Mouse (Mus musculus) forebrain, embryonic 13.5 days (tissue): ENCODE measurements around the gene Zfp982. TPM values are rescaled to one million over a fixed set of nuclear protein-coding genes. Genes with fewer than 3 reads are reported as not detected.
"Not testable (repeated sequence)": the region's sequence is repeated elsewhere in the genome, so short reads cannot be mapped to it uniquely, and the experiment has no call there.

Experiments
- ATAC-seq: fragments of 200-750 bp; cut with Nextera tagmentation; 2 replicates; pipeline ENCODE4 v1.8.0; 2017
- H3K27ac ChIP-seq: fragments of 300-500 bp; sonication (generic); 2 replicates; pipeline ENCODE4 v1.5.1; 2015; ENCODE audit warnings: inconsistent platforms, mild to moderate bottlenecking, moderate library complexity
- H3K27me3 ChIP-seq: fragments of 300-500 bp; sonication (generic); 2 replicates; pipeline ENCODE4 v1.6.1; 2015; ENCODE audit warnings: mild to moderate bottlenecking, inconsistent platforms
- H3K36me3 ChIP-seq: fragments of 300-500 bp; sonication (generic); 2 replicates; pipeline ENCODE4 v1.6.1; 2015; ENCODE audit warnings: mild to moderate bottlenecking, inconsistent platforms; ENCODE audit not compliant: poor library complexity, severe bottlenecking
- H3K4me1 ChIP-seq: fragments of 300-500 bp; sonication (generic); 2 replicates; pipeline ENCODE4 v1.6.1; 2015; ENCODE audit warnings: inconsistent platforms
- H3K4me2 ChIP-seq: fragments of 300-500 bp; sonication (generic); 2 replicates; pipeline ENCODE4 v1.6.1; 2015; ENCODE audit warnings: inconsistent platforms, mild to moderate bottlenecking, moderate library complexity
- H3K4me3 ChIP-seq: fragments of 300-500 bp; sonication (generic); 2 replicates; pipeline ENCODE4 v1.5.1; 2015; ENCODE audit warnings: mild to moderate bottlenecking, inconsistent platforms
- H3K9ac ChIP-seq: fragments of 300-500 bp; sonication (generic); 2 replicates; pipeline ENCODE4 v1.6.1; 2015; ENCODE audit warnings: mild to moderate bottlenecking, inconsistent platforms
- H3K9me3 ChIP-seq: fragments of 300-500 bp; sonication (generic); replicated peaks from 2 replicates; pipeline ENCODE4 v1.6.1; 2016; ENCODE audit warnings: inconsistent platforms
- WGBS: fragments of 180-500 bp; shearing (Covaris S2); methylation state at CpG from one replicate; pipeline ENCODE4 v1.1.7; 2015; 5-methylcytosine and 5-hydroxymethylcytosine counted together
- polyA plus RNA-seq: library from polyadenylated mRNA; unstranded; fragments of >200 nt; fragmentation: Nextera tagmentation; extraction: Ambion mirVana; gene quantifications from 2 replicates; pipeline ENCODE4 v1.2.1, GENCODE M21; 2015

Gene Zfp982
- polyA plus RNA-seq = 1.5 and 2.8 TPM in 2 replicates

- H3K9ac ChIP-seq = not testable (repeated sequence)
- WGBS = 90% methylated on average over 7 of the region's 7 CpGs
- H3K9me3 ChIP-seq = peaks cover 56% of the 10 kb centered on the region
Measured at GRCm38 (mm10) chr4:147492117-147492516, at the start of gene Zfp982. Gene Zfp982, plus strand, starts transcription at chr4:147492417.

DNA sequence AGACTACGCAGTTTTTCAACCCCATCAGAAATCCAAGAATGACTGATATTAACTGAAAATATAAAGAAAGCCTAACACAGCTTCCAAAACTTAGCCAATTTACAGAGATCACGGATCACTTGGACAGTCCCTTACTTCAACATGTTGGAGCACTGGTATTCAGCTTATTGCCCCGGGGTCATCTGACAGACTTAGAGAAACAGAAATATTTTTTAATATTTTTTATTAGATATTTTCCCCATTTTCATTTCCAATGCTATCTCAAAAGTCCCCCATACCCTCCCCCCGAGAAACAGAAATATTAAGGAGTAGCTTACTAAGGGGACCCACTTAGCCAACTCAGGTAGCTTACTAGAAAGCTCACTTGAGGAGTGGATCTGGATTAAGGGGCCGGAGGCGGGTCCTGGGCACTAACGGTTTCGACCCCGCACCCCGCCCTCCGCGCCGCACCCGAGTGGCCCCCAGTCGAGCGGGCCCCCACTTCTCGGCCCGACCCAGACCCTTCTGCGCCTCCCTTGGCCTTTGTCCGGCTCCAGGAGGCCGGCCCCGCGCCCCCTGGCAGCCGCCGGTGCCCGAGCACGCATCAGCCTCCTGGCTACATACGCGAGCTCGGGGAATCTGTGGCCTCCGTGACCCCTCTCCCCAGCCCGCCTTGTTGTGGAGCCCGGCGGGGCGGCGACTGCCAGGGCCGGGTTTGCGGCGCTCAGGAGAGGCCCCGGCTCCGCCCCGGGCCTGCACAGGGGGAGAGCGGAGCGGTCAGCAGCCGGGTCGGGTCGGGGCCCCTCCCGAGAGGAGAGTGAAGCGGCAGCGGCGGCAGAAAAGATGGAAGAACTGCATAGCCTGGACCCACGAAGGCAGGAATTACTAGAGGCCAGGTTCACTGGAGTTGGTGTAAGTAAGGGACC, 49.3 kb upstream of the Zfp982 start:
- 9% methylated on average over 50 of the region's 52 CpGs for WGBS
- Histone ChIP-seq H3K4me2 (peak overlapping the region; percentile 84), H3K4me3 (peak overlapping the region; percentile 50), H3K9ac (peak overlapping the region; percentile 75)
- H3K36me3 ChIP-seq, H3K27ac ChIP-seq, H3K4me1 ChIP-seq, H3K27me3 ChIP-seq, H3K9me3 ChIP-seq: not testable (repeated sequence)
- peak; percentile 96 for ATAC-seq

More at GRCm38 (mm10) chr4:147492117-147492516, at the start of gene Zfp982:
- H3K36me3 ChIP-seq, H3K4me2 ChIP-seq, H3K4me3 ChIP-seq, H3K27me3 ChIP-seq, H3K27ac ChIP-seq, ATAC-seq, H3K4me1 ChIP-seq: not testable (repeated sequence)

- Histone ChIP-seq H3K4me3 (peak overlapping the region; percentile 50), H3K4me2 (peak overlapping the region; percentile 84), H3K9ac (peak overlapping the region; percentile 75)
- not testable (repeated sequence) for H3K27ac ChIP-seq, H3K9me3 ChIP-seq, ATAC-seq, H3K4me1 ChIP-seq, H3K27me3 ChIP-seq, H3K36me3 ChIP-seq
- 46% methylated on average over 8 of the region's 8 CpGs for WGBS
Measured at GRCm38 (mm10) chr4:147443554-147443927, 48.7 kb upstream of the Zfp982 start.

GRCm38 (mm10) chr4:147445371-147445770, 46.8 kb upstream of the Zfp982 start:
- H3K27ac ChIP-seq, H3K4me3 ChIP-seq, H3K4me1 ChIP-seq, H3K4me2 ChIP-seq, H3K27me3 ChIP-seq, ATAC-seq, H3K36me3 ChIP-seq, H3K9ac ChIP-seq: not testable (repeated sequence)
- H3K9me3 ChIP-seq = 0 out of 2 replicates have a peak, but pooled peaks cover 13% of the 10 kb centered on the region

GRCm38 (mm10) chr4:147448358-147448757, 43.9 kb upstream of the Zfp982 start:
- Histone ChIP-seq H3K9ac (no peak overlapping the region), H3K4me2 (no peak overlapping the region), H3K4me1 (no peaks in the 10 kb centered on the region), H3K27me3 (no peaks in the 10 kb centered on the region), H3K9me3 (peaks cover 17% of the 10 kb centered on the region; the same call in 1 of the 2 replicates), H3K36me3 (no peaks in the 10 kb centered on the region), H3K4me3 (no peak overlapping the region), H3K27ac (no peak overlapping the region)
- no peak for ATAC-seq
- WGBS = 70% methylated on average over 2 of the region's 2 CpGs

DNA sequence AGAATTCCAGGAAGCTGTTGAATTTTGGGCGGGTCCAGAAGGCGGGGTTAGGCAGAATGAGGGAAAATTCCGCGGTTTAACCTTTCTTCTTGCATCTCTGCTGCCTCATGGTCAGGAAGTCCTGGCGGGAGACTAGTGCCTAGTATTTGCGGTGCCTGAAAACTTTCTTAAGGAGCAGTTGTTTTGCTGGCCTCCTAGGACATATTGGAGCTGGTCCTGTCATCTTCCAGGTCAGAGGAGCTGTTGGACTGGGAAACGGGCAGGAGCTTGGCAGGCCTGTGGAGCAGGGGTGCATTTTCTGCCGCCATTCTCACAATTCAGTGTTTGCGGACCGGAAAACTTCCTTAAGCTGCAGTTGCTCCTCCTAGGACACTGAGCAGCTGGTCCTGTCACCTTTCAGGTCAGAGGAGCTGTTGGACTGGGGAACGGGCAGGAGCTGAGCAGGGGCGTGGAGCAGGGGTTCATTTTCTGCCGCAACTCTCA, 43.1 kb upstream of the Zfp982 start:
- Histone ChIP-seq H3K9me3 (peaks cover 17% of the 10 kb centered on the region; the same call in 1 of the 2 replicates), H3K4me1 (no peaks in the 10 kb centered on the region), H3K9ac (no peak overlapping the region), H3K27ac (no peak overlapping the region), H3K4me3 (0 out of 2 replicates have a peak overlapping the region, but pooled peaks have one; percentile 15), H3K36me3 (no peaks in the 10 kb centered on the region), H3K27me3 (no peaks in the 10 kb centered on the region), H3K4me2 (peak overlapping the region; percentile 28)
- ATAC-seq = no peak
- 46% methylated on average over 13 of the region's 13 CpGs for WGBS

GRCm38 (mm10) chr4:147449986-147450385, 42.2 kb upstream of the Zfp982 start:
- not testable (repeated sequence) for H3K9ac ChIP-seq, H3K27me3 ChIP-seq, ATAC-seq, H3K36me3 ChIP-seq, H3K4me3 ChIP-seq, H3K4me1 ChIP-seq, H3K27ac ChIP-seq, H3K4me2 ChIP-seq
- H3K9me3 ChIP-seq = peaks cover 17% of the 10 kb centered on the region; the same call in 1 of the 2 replicates
- 78% methylated on average over 2 of the region's 2 CpGs for WGBS

DNA sequence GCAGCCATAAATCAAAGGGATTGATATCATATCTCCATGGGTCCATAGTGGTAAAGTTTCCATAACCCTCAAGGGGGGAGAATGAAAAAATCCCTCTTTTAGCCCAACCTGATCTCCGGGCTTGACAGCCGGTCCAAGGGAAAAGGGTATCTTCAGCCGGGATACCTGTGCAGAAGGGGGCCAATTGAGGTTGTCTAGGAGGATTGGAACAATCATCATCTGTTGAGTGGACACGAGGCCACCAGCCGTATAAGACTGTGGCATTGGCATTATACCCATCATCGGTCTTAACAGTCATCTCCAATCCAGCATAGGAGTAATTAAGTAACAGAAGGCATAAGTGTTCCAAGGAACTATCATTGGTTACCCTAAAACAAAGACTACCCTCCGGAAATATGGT, 25.0 kb upstream of the Zfp982 start:
- H3K4me2 ChIP-seq, ATAC-seq, H3K4me1 ChIP-seq, H3K36me3 ChIP-seq, H3K4me3 ChIP-seq, H3K27me3 ChIP-seq, H3K27ac ChIP-seq, H3K9ac ChIP-seq: not testable (repeated sequence)
- 88% methylated on average over 7 of the region's 7 CpGs for WGBS
- H3K9me3 ChIP-seq = peaks cover 67% of the 10 kb centered on the region

- not testable (repeated sequence) for ATAC-seq, H3K4me2 ChIP-seq, H3K4me1 ChIP-seq, H3K4me3 ChIP-seq, H3K36me3 ChIP-seq, H3K27me3 ChIP-seq, H3K27ac ChIP-seq, H3K9ac ChIP-seq
- peaks cover 24% of the 10 kb centered on the region for H3K9me3 ChIP-seq
- 84% methylated on average over 5 of the region's 5 CpGs for WGBS
Measured at GRCm38 (mm10) chr4:147498772-147499613, 6.8 kb downstream of the Zfp982 start.

GRCm38 (mm10) chr4:147509174-147509573, 17.0 kb downstream of the Zfp982 start:
- Histone ChIP-seq H3K9me3 (peaks cover 20% of the 10 kb centered on the region), H3K27ac (no peak overlapping the region), H3K36me3 (peaks cover 4% of the 10 kb centered on the region; the same call in 1 of the 2 replicates), H3K4me1 (no peaks in the 10 kb centered on the region), H3K4me2 (no peak overlapping the region), H3K27me3 (no peaks in the 10 kb centered on the region), H3K4me3 (no peak overlapping the region), H3K9ac (no peak overlapping the region)
- 86% methylated on average over 2 of the region's 2 CpGs for WGBS
- ATAC-seq = no peak

GRCm38 (mm10) chr4:147518981-147519380, 26.8 kb downstream of the Zfp982 start:
- ATAC-seq = peak; percentile 30; the same call in 1 of the 2 replicates
- H3K36me3 ChIP-seq = no peaks in the 10 kb centered on the region
- WGBS = 72% methylated on average over 2 of the region's 2 CpGs
- peaks cover 70% of the 10 kb centered on the region for H3K9me3 ChIP-seq
- no peaks in the 10 kb centered on the region for H3K4me1 ChIP-seq
- no peak overlapping the region for H3K27ac ChIP-seq
- H3K27me3 ChIP-seq = no peaks in the 10 kb centered on the region
- no peak overlapping the region for H3K4me2 ChIP-seq
- no peak overlapping the region for H3K9ac ChIP-seq
- H3K4me3 ChIP-seq = no peak overlapping the region

DNA sequence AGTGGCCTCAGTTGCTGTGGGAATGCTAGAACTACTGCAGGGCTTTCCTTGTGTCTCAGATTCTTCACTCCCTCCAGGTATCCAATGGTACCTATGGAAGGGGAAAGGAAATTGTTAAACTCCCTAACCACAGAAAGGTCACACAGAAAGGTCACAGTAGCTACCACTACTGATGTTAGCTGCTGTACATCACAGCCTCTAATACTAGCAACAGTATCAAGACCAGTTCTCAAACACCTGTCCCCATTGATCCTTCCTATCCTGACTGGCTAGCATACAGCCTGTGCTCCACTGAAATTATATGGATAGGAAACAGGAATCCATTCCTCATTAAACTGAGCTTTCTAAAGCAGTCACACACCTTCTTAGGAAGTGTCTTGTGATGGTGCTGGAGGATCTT, 27.9 kb downstream of the Zfp982 start:
- H3K4me2 ChIP-seq = no peak overlapping the region
- H3K4me3 ChIP-seq = no peak overlapping the region
- no peaks in the 10 kb centered on the region for H3K36me3 ChIP-seq
- no peaks in the 10 kb centered on the region for H3K4me1 ChIP-seq
- H3K9ac ChIP-seq = no peak overlapping the region
- no peaks in the 10 kb centered on the region for H3K27me3 ChIP-seq
- no peak overlapping the region for H3K27ac ChIP-seq
- peaks cover 73% of the 10 kb centered on the region for H3K9me3 ChIP-seq
- ATAC-seq = peak; percentile 48; the same call in 1 of the 2 replicates
